Mouse (Mus musculus) CH12.LX (cell line): ENCODE measurements around the gene Gpm6b. TPM values are rescaled to one million over a fixed set of nuclear protein-coding genes. Genes with fewer than 3 reads are reported as not detected.

Experiments used
- DNase-seq: peaks from one replicate; pipeline ENCODE4 v3.0.0-alpha.2; 2013; ENCODE audit errors: extremely low read depth
- H3K27ac ChIP-seq: 2 replicates; pipeline ENCODE4 v1.5.1; 2012; ENCODE audit warnings: low read depth, mild to moderate bottlenecking, control low read depth, moderate library complexity; ENCODE audit not compliant: insufficient read depth
- H3K27me3 ChIP-seq: replicated peaks from 2 replicates; pipeline ENCODE3; 2012; ENCODE audit warnings: inconsistent platforms
- H3K36me3 ChIP-seq, 2 experiments: replicated peaks in 1 of 2; 2 replicates each; pipeline versions ENCODE3 to v1.6.1; 2012; ENCODE audit warnings: inconsistent platforms in 1 of 2, low read length in 1 of 2, mild to moderate bottlenecking in 1 of 2, mixed read lengths in 1 of 2, moderate library complexity in 1 of 2; ENCODE audit not compliant: control insufficient read depth in 1 of 2, insufficient read depth in 1 of 2
- H3K4me1 ChIP-seq, 2 experiments: 2 replicates each; pipeline ENCODE4 v1.6.1; 2012; ENCODE audit warnings: inconsistent platforms in 1 of 2, moderate library complexity in 1 of 2; ENCODE audit not compliant: insufficient read depth in 2 of 2, control insufficient read depth in 1 of 2
- H3K4me2 ChIP-seq: 2 replicates; pipeline ENCODE4 v1.6.1; 2012; ENCODE audit warnings: low read depth, mild to moderate bottlenecking, control low read depth; ENCODE audit not compliant: poor library complexity, insufficient read depth, severe bottlenecking
- H3K4me3 ChIP-seq, 3 experiments: fragments of 150-350 bp in 1 of 3; sonication (generic) in 1 of 3; replicated peaks in 1 of 3; 2 replicates each; pipeline versions ENCODE3 to v1.5.1; 2011 to 2012; ENCODE audit warnings: low read depth in 2 of 3, low read length in 2 of 3, mild to moderate bottlenecking in 2 of 3, moderate library complexity in 2 of 3, control low read depth in 1 of 3, improper control_type of control experiment in 1 of 3, inconsistent platforms in 1 of 3, mixed read lengths in 1 of 3; ENCODE audit not compliant: poor library complexity in 1 of 3
- H3K79me2 ChIP-seq: replicated peaks from 2 replicates; pipeline ENCODE4 v1.6.1; 2012; ENCODE audit warnings: mild to moderate bottlenecking, moderate library complexity; ENCODE audit not compliant: control insufficient read depth, poor library complexity, insufficient read depth, severe bottlenecking; ENCODE audit errors: extremely low read depth
- H3K9ac ChIP-seq: 2 replicates; pipeline ENCODE4 v1.6.1; 2012; ENCODE audit warnings: low read depth, mild to moderate bottlenecking, control low read depth, moderate library complexity; ENCODE audit not compliant: insufficient read depth
- H3K9me3 ChIP-seq: replicated peaks from 2 replicates; pipeline ENCODE3; 2012; ENCODE audit warnings: low read length, inconsistent platforms, mixed read lengths
- BHLHE40 ChIP-seq: IDR thresholded peaks from 2 replicates; pipeline ENCODE4 v1.6.1; 2011; ENCODE audit warnings: mild to moderate bottlenecking, low read depth, low read length, improper control_type of control experiment
- CHD2 ChIP-seq: IDR thresholded peaks from 2 replicates; pipeline ENCODE4 v1.6.1; 2011; ENCODE audit warnings: low read length, improper control_type of control experiment
- CTCF ChIP-seq, 2 experiments: IDR thresholded peaks in 1 of 2; conservative IDR thresholded peaks in 1 of 2; 2 replicates each; pipeline ENCODE4 v1.5.1; 2011 to 2012; ENCODE audit warnings: low read depth in 2 of 2, low read length in 2 of 2, improper control_type of control experiment in 1 of 2, inconsistent platforms in 1 of 2, mild to moderate bottlenecking in 1 of 2, moderate library complexity in 1 of 2
- ETS1 ChIP-seq: conservative IDR thresholded peaks from 2 replicates; pipeline ENCODE4 v1.6.1; 2012; ENCODE audit warnings: low read depth, mild to moderate bottlenecking, inconsistent platforms, low read length, improper control_type of control experiment, moderate library complexity
- HCFC1 ChIP-seq: IDR thresholded peaks from 2 replicates; pipeline ENCODE4 v1.6.1; 2012; ENCODE audit warnings: low read depth, mild to moderate bottlenecking, inconsistent platforms, low read length, improper control_type of control experiment
- IRF4 ChIP-seq: IDR thresholded peaks from 2 replicates; pipeline ENCODE4 v1.6.1; 2014; ENCODE audit warnings: low read depth, mild to moderate bottlenecking, inconsistent platforms, low read length, improper control_type of control experiment
- JUN ChIP-seq: IDR thresholded peaks from 2 replicates; pipeline ENCODE4 v1.6.1; 2011; ENCODE audit warnings: low read depth, mild to moderate bottlenecking, low read length, improper control_type of control experiment, moderate library complexity; ENCODE audit not compliant: insufficient read depth
- JUND ChIP-seq: conservative IDR thresholded peaks from 2 replicates; pipeline ENCODE4 v1.6.1; 2011; ENCODE audit warnings: low read depth, low read length, improper control_type of control experiment
- KAT2A ChIP-seq: IDR thresholded peaks from 2 replicates; pipeline ENCODE4 v1.6.1; 2012; ENCODE audit warnings: low read length, improper control_type of control experiment, inconsistent platforms; ENCODE audit not compliant: insufficient replicate concordance
- MAFK ChIP-seq: IDR thresholded peaks from 2 replicates; pipeline ENCODE4 v1.6.1; 2011; ENCODE audit warnings: low read length, improper control_type of control experiment; ENCODE audit not compliant: insufficient replicate concordance
- MAZ ChIP-seq: IDR thresholded peaks from 2 replicates; pipeline ENCODE4 v1.6.1; 2012; ENCODE audit warnings: low read depth, mild to moderate bottlenecking, inconsistent platforms, low read length, improper control_type of control experiment, moderate library complexity
- NELFE ChIP-seq: IDR thresholded peaks from 2 replicates; pipeline ENCODE4 v1.6.1; 2011; ENCODE audit warnings: low read depth, low read length, improper control_type of control experiment
- NRF1 ChIP-seq: IDR thresholded peaks from 2 replicates; pipeline ENCODE4 v1.6.1; 2014; ENCODE audit warnings: low read depth, mild to moderate bottlenecking, inconsistent platforms, low read length, improper control_type of control experiment, moderate library complexity
- RAD21 ChIP-seq: IDR thresholded peaks from 2 replicates; pipeline ENCODE4 v1.6.1; 2011; ENCODE audit warnings: low read depth, mild to moderate bottlenecking, low read length, improper control_type of control experiment, moderate library complexity
- SIN3A ChIP-seq: IDR thresholded peaks from 2 replicates; pipeline ENCODE4 v1.6.1; 2012; ENCODE audit warnings: low read length, improper control_type of control experiment, inconsistent platforms
- SMC3 ChIP-seq: IDR thresholded peaks from 2 replicates; pipeline ENCODE4 v1.6.1; 2011; ENCODE audit warnings: low read depth, low read length, improper control_type of control experiment
- USF1 ChIP-seq: IDR thresholded peaks from 2 replicates; pipeline ENCODE4 v1.6.1; 2014; ENCODE audit warnings: low read depth, mild to moderate bottlenecking, inconsistent platforms, low read length, improper control_type of control experiment
- ZC3H11A ChIP-seq: IDR thresholded peaks from 2 replicates; pipeline ENCODE4 v1.6.1; 2012; ENCODE audit warnings: low read depth, mild to moderate bottlenecking, inconsistent platforms, low read length, improper control_type of control experiment
- ZMIZ1 ChIP-seq: IDR thresholded peaks from 2 replicates; pipeline ENCODE4 v1.6.1; 2012; ENCODE audit warnings: low read depth, mild to moderate bottlenecking, inconsistent platforms, low read length, improper control_type of control experiment
- ZNF384 ChIP-seq: IDR thresholded peaks from 2 replicates; pipeline ENCODE4 v1.6.1; 2012; ENCODE audit warnings: low read depth, low read length, improper control_type of control experiment, inconsistent platforms
- dilution Hi-C: fragments of 300-500 bp; cut with MboI; formaldehyde crosslinking; loops from 2 replicates; pipeline ENCODE4 v1.14.3; 2020; ENCODE audit warnings: low sequenced_read_pairs; ENCODE audit not compliant: extremely low pct_unique_long_range_greater_than_20kb, extremely low pct_ligation_motif_present
- in situ Hi-C: fragments of 300-500 bp; cut with MboI; formaldehyde crosslinking; loops from 3 replicates; pipeline ENCODE4 v1.14.3; 2019; ENCODE audit warnings: low sequenced_read_pairs, low pct_ligation_motif_present, low pct_unique_long_range_greater_than_20kb, mixed read lengths
- polyA plus RNA-seq: library from polyadenylated mRNA; unstranded; fragments of >175 nt; gene quantifications from 2 replicates; pipeline ENCODE4 v1.2.1, GENCODE M21; 2012; ENCODE audit warnings: low read depth; ENCODE audit not compliant: insufficient read length
- total RNA-seq, 2 experiments: library from RNA; depleted of rRNA; stranded (reverse); fragments of 300-350 nt in 1 of 2; fragments of >200 nt in 1 of 2; gene quantifications; 2 replicates each; pipeline ENCODE4 v1.2.3; 2012 to 2014

The Gpm6b gene
- total and polyA plus RNA-seq, 3 experiments, result 0.64 to 1.9 (median 1.8) TPM

DNA sequence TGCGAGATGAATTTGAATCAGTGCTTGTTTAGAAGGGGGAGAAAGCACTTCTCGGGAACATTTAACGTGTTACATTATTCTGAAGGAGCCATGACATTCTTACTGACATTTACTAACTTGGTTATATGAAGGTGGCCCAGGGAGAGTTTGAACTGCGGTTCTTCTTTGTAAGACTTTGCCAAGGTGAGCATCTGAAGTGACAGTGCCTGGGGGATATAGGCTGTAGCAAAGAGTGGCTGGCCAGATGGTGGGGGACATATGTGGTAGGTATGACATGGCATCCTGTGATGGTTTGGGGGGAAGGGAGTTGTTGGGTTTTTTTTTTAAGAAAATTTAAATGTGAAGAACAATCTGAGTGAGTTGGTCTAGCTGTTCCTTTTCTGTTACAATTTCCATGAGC, 109.9 kb downstream of the Gpm6b start:
- Histone ChIP-seq H3K79me2 (no peaks in the 10 kb centered on the region), H3K9ac (no peak overlapping the region), H3K36me3 (no peaks in the 10 kb centered on the region), H3K27ac (no peak overlapping the region), H3K4me3 (no peak overlapping the region), H3K9me3 (no peaks in the 10 kb centered on the region), H3K4me2 (no peak overlapping the region), H3K27me3 (no peaks in the 10 kb centered on the region), H3K4me1 (no peaks in the 10 kb centered on the region)
- dilution Hi-C loops (no loop called here), in situ Hi-C loops (no loop called here)
- TF ChIP-seq NRF1, result no peak
- no peak for TF ChIP-seq ZC3H11A
- no peak for TF ChIP-seq ZMIZ1
- no peak for TF ChIP-seq JUND
- no peak for TF ChIP-seq ETS1
- TF ChIP-seq MAFK, result no peak
- no peak for TF ChIP-seq MAZ
- TF ChIP-seq USF1, result no peak
- TF ChIP-seq NELFE, result no peak
- TF ChIP-seq CHD2, result no peak
- no peak for TF ChIP-seq HCFC1
- TF ChIP-seq SIN3A, result no peak
- no peak for TF ChIP-seq IRF4
- no peak for DNase-seq

- peak; percentile 74 for DNase-seq
- no peak overlapping the region for H3K9ac ChIP-seq
- H3K4me2 ChIP-seq, result no peak overlapping the region
- H3K36me3 ChIP-seq, result no peaks in the 10 kb centered on the region
- dilution Hi-C loops, result no loop called here
- no peaks in the 10 kb centered on the region for H3K4me1 ChIP-seq
- in situ Hi-C loops, result loop anchor here (10.0 kb wide), 1 partner anchor 177 kb away; the partner anchor contains the start of gene Gemin8
- no peaks in the 10 kb centered on the region for H3K27me3 ChIP-seq
- H3K4me3 ChIP-seq, result no peak overlapping the region
- no peaks in the 10 kb centered on the region for H3K79me2 ChIP-seq
- H3K27ac ChIP-seq, result no peak overlapping the region
- H3K9me3 ChIP-seq, result no peaks in the 10 kb centered on the region
- TF ChIP-seq CTCF (conservative IDR thresholded peaks at IDR 0.05 in 1 of 2, IDR thresholded peaks at IDR 0.05 in 1 of 2; ENCODE audit: low read depth in 2 of 2, low read length in 2 of 2), result peak; percentile 33 to 91
- peak; percentile 56 for TF ChIP-seq ZNF384
- TF ChIP-seq ZC3H11A, result peak; percentile 67
- TF ChIP-seq KAT2A, result no peak
- TF ChIP-seq JUN, result no peak
- no peak for TF ChIP-seq USF1
- no peak for TF ChIP-seq BHLHE40
- TF ChIP-seq RAD21, result peak; percentile 87
- peak; percentile 94 for TF ChIP-seq SMC3
- TF ChIP-seq NELFE, result 0 out of 2 replicates have a peak, but pooled peaks have one; percentile 21
Measured at GRCm38 (mm10) chrX:166351790-166352189, 113.1 kb downstream of the Gpm6b start.
